Mouse (Mus musculus): ENCODE results near the gene Tmem11.

Tmem11 gene

GRCm38 (mm10) chr11:60878675-60879294, at the start of gene Tmem11:
Gene Tmem11 (minus strand): TSS chr11:60879272.
- peak; percentile 92 for DNase-seq (ENCODE audit: low spot score)

GRCm38 (mm10) chr11:60927264-60927663, 48.2 kb upstream of the Tmem11 start:
- peak; percentile 93 for DNase-seq (ENCODE audit: low spot score)

GRCm38 (mm10) chr11:60924981-60925380, 45.9 kb upstream of the Tmem11 start:
- DNase-seq (ENCODE audit: low spot score): no peak

- no peak for DNase-seq (ENCODE audit: low spot score)
Observed at GRCm38 (mm10) chr11:60924498-60924897, 45.4 kb upstream of the Tmem11 start.

- DNase-seq (ENCODE audit: low spot score): no peak
Observed at GRCm38 (mm10) chr11:60922964-60923363, 43.9 kb upstream of the Tmem11 start.

GRCm38 (mm10) chr11:60922195-60922594, 43.1 kb upstream of the Tmem11 start:
- DNase-seq (ENCODE audit: low spot score): no peak

GRCm38 (mm10) chr11:60920021-60920420, 40.9 kb upstream of the Tmem11 start:
- DNase-seq (ENCODE audit: low spot score): no peak

- no peak for DNase-seq (ENCODE audit: low spot score)
Observed at GRCm38 (mm10) chr11:60915201-60915600, 36.1 kb upstream of the Tmem11 start.

GRCm38 (mm10) chr11:60914491-60914890, 35.4 kb upstream of the Tmem11 start, which contains the start of gene Natd1:
Gene Natd1 (minus strand): TSS chr11:60914750.
- no peak for DNase-seq (ENCODE audit: low spot score)

- DNase-seq (ENCODE audit: low spot score): peak; percentile 96
Observed at GRCm38 (mm10) chr11:60913301-60914196, 34.5 kb upstream of the Tmem11 start.

- DNase-seq (ENCODE audit: low spot score): peak; percentile 44
Observed at GRCm38 (mm10) chr11:60912525-60912973, 33.5 kb upstream of the Tmem11 start.

- DNase-seq (ENCODE audit: low spot score): no peak
Observed at GRCm38 (mm10) chr11:60909626-60910025, 30.6 kb upstream of the Tmem11 start.

GRCm38 (mm10) chr11:60908073-60908472, 29.0 kb upstream of the Tmem11 start:
- DNase-seq (ENCODE audit: low spot score): no peak

- no peak for DNase-seq (ENCODE audit: low spot score)
Observed at GRCm38 (mm10) chr11:60906449-60906848, 27.4 kb upstream of the Tmem11 start.

- no peak for DNase-seq (ENCODE audit: low spot score)
Observed at GRCm38 (mm10) chr11:60905407-60906120, 26.5 kb upstream of the Tmem11 start.

- DNase-seq (ENCODE audit: low spot score): no peak
Observed at GRCm38 (mm10) chr11:60903661-60904061, 24.6 kb upstream of the Tmem11 start.

- no peak for DNase-seq (ENCODE audit: low spot score)
Observed at GRCm38 (mm10) chr11:60902486-60902885, 23.4 kb upstream of the Tmem11 start.

- DNase-seq (ENCODE audit: low spot score): no peak
Observed at GRCm38 (mm10) chr11:60902001-60902400, 22.9 kb upstream of the Tmem11 start.

- DNase-seq (ENCODE audit: low spot score): no peak
Observed at GRCm38 (mm10) chr11:60895915-60896314, 16.8 kb upstream of the Tmem11 start.

- no peak for DNase-seq (ENCODE audit: low spot score)
Observed at GRCm38 (mm10) chr11:60890744-60891143, 11.7 kb upstream of the Tmem11 start.

GRCm38 (mm10) chr11:60890286-60890685, 11.2 kb upstream of the Tmem11 start:
- no peak for DNase-seq (ENCODE audit: low spot score)

GRCm38 (mm10) chr11:60889861-60890260, 10.8 kb upstream of the Tmem11 start:
- no peak for DNase-seq (ENCODE audit: low spot score)

Measured in testis, postnatal 10 days (tissue).